Mouse (Mus musculus) hindbrain, embryonic 14.5 days (tissue): ENCODE results near the gene Pex10. TPM values are rescaled to one million over a fixed set of nuclear protein-coding genes. Genes with fewer than 3 reads are reported as not detected.
"Not testable (repeated sequence)": the region's sequence is repeated elsewhere in the genome, so short reads cannot be mapped to it uniquely, and the experiment has no call there.

Experiments used
- ATAC-seq: fragments of 200-750 bp; cut with Nextera tagmentation; 2 replicates; pipeline ENCODE4 v1.8.0; 2017; ENCODE audit warnings: moderate number of reproducible peaks, mild to moderate bottlenecking, moderate TSS enrichment, moderate library complexity; ENCODE audit not compliant: low FRiP score
- DNase-seq: peaks from one replicate; pipeline ENCODE4 v3.0.0-alpha.2; 2015; ENCODE audit warnings: low spot score
- H3K27ac ChIP-seq: fragments of 300-500 bp; sonication (generic); 2 replicates; pipeline ENCODE4 v1.5.1; 2014; ENCODE audit warnings: mild to moderate bottlenecking, moderate library complexity
- H3K27me3 ChIP-seq: fragments of 300-500 bp; sonication (generic); 2 replicates; pipeline ENCODE4 v1.6.1; 2014; ENCODE audit warnings: mild to moderate bottlenecking, low read length, mixed read lengths; ENCODE audit not compliant: control insufficient read depth, insufficient read depth
- H3K36me3 ChIP-seq: fragments of 300-500 bp; sonication (generic); replicated peaks from 2 replicates; pipeline ENCODE4 v1.6.1; 2014; ENCODE audit not compliant: control insufficient read depth, insufficient read depth
- H3K4me1 ChIP-seq: fragments of 300-500 bp; sonication (generic); replicated peaks from 2 replicates; pipeline ENCODE4 v1.6.1; 2014; ENCODE audit warnings: antibody characterized with exemption, low read length, mixed read lengths; ENCODE audit not compliant: control insufficient read depth, insufficient read depth
- H3K4me2 ChIP-seq: fragments of 300-500 bp; sonication (generic); replicated peaks from 2 replicates; pipeline ENCODE4 v1.6.1; 2014; ENCODE audit warnings: mild to moderate bottlenecking, moderate library complexity
- H3K4me3 ChIP-seq: fragments of 300-500 bp; sonication (generic); replicated peaks from 2 replicates; pipeline ENCODE4 v1.5.1; 2014; ENCODE audit warnings: mild to moderate bottlenecking, low read length
- H3K9ac ChIP-seq: fragments of 300-500 bp; sonication (generic); 2 replicates; pipeline ENCODE4 v1.6.1; 2014
- H3K9me3 ChIP-seq: fragments of 300-500 bp; sonication (generic); 2 replicates; pipeline ENCODE4 v1.6.1; 2016; ENCODE audit warnings: low read length; ENCODE audit not compliant: control insufficient read depth
- WGBS: fragments of 180-500 bp; shearing (Covaris S2); extraction: QIAGEN DNeasy Blood & Tissue Kit; methylation state at CpG from one replicate; pipeline ENCODE4 v1.1.7; 2014; 5-methylcytosine and 5-hydroxymethylcytosine counted together
- polyA plus RNA-seq: library from polyadenylated mRNA; unstranded; fragments of >200 nt; fragmentation: Nextera tagmentation; extraction: Ambion mirVana; gene quantifications from 2 replicates; pipeline ENCODE4 v1.2.1, GENCODE M21; 2014

The Pex10 gene
- polyA plus RNA-seq, 1 experiment from 2014 or later = 5.4 TPM

- Histone ChIP-seq H3K36me3 (peaks cover 77% of the 10 kb centered on the region), H3K4me3 (no peak overlapping the region), H3K27me3 (no peaks in the 10 kb centered on the region), H3K4me2 (no peak overlapping the region), H3K27ac (no peak overlapping the region), H3K4me1 (peaks cover 5% of the 10 kb centered on the region; the same call in 1 of the 2 replicates), H3K9me3 (no peaks in the 10 kb centered on the region), H3K9ac (no peak overlapping the region)
- DNase-seq (no peak), ATAC-seq (no peak)
- 95% methylated on average over 5 of the region's 5 CpGs for WGBS
Measured at GRCm38 (mm10) chr4:155070921-155071320, 4.1 kb downstream of the Pex10 start.

GRCm38 (mm10) chr4:155074418-155074817, 7.6 kb downstream of the Pex10 start:
- peaks cover 96% of the 10 kb centered on the region for H3K36me3 ChIP-seq
- no peak overlapping the region for H3K4me3 ChIP-seq
- no peak for ATAC-seq
- 74% methylated on average over 9 of the region's 9 CpGs for WGBS
- H3K9me3 ChIP-seq = no peaks in the 10 kb centered on the region
- no peak for DNase-seq
- H3K27ac ChIP-seq = no peak overlapping the region
- H3K9ac ChIP-seq = no peak overlapping the region
- no peaks in the 10 kb centered on the region for H3K4me1 ChIP-seq
- H3K27me3 ChIP-seq = no peaks in the 10 kb centered on the region
- no peak overlapping the region for H3K4me2 ChIP-seq

- Histone ChIP-seq H3K4me2 (no peak overlapping the region), H3K27ac (no peak overlapping the region), H3K36me3 (peaks cover 96% of the 10 kb centered on the region), H3K9me3 (no peaks in the 10 kb centered on the region), H3K4me3 (no peak overlapping the region), H3K9ac (no peak overlapping the region), H3K4me1 (no peaks in the 10 kb centered on the region), H3K27me3 (no peaks in the 10 kb centered on the region)
- no peak for DNase-seq
- no peak for ATAC-seq
- WGBS = 88% methylated on average over 9 of the region's 9 CpGs
Measured at GRCm38 (mm10) chr4:155075137-155075536, 8.3 kb downstream of the Pex10 start.

GRCm38 (mm10) chr4:155075813-155076212, 9.0 kb downstream of the Pex10 start:
- WGBS = 94% methylated on average over 2 of the region's 2 CpGs
- ATAC-seq (no peak), DNase-seq (no peak)
- Histone ChIP-seq H3K27ac (no peak overlapping the region), H3K4me1 (no peaks in the 10 kb centered on the region), H3K36me3 (peaks cover 96% of the 10 kb centered on the region), H3K27me3 (no peaks in the 10 kb centered on the region), H3K4me3 (no peak overlapping the region), H3K9me3 (no peaks in the 10 kb centered on the region), H3K4me2 (no peak overlapping the region), H3K9ac (no peak overlapping the region)

GRCm38 (mm10) chr4:155076677-155077076, 9.9 kb downstream of the Pex10 start:
- Histone ChIP-seq H3K36me3 (peaks cover 94% of the 10 kb centered on the region), H3K4me3 (no peak overlapping the region), H3K4me2 (no peak overlapping the region), H3K27ac (no peak overlapping the region), H3K4me1 (no peaks in the 10 kb centered on the region), H3K9me3 (no peaks in the 10 kb centered on the region), H3K27me3 (no peaks in the 10 kb centered on the region), H3K9ac (no peak overlapping the region)
- 92% methylated on average over 9 of the region's 9 CpGs for WGBS
- DNase-seq (no peak), ATAC-seq (no peak)

GRCm38 (mm10) chr4:155078808-155079207, 12.0 kb downstream of the Pex10 start:
- not testable (repeated sequence) for ATAC-seq, H3K27me3 ChIP-seq, DNase-seq, H3K4me1 ChIP-seq, H3K4me2 ChIP-seq, H3K9ac ChIP-seq, H3K27ac ChIP-seq, H3K4me3 ChIP-seq, H3K9me3 ChIP-seq
- H3K36me3 ChIP-seq = peaks cover 90% of the 10 kb centered on the region
- 89% methylated on average over 10 of the region's 10 CpGs for WGBS

- no peak for ATAC-seq
- Histone ChIP-seq H3K4me2 (no peak overlapping the region), H3K4me1 (peaks cover 5% of the 10 kb centered on the region; the same call in 1 of the 2 replicates), H3K27me3 (no peaks in the 10 kb centered on the region), H3K36me3 (peaks cover 81% of the 10 kb centered on the region), H3K9ac (no peak overlapping the region), H3K9me3 (no peaks in the 10 kb centered on the region), H3K4me3 (no peak overlapping the region), H3K27ac (no peak overlapping the region)
- WGBS = 96% methylated on average over 6 of the region's 6 CpGs
- DNase-seq = no peak
Measured at GRCm38 (mm10) chr4:155079666-155080065, 12.8 kb downstream of the Pex10 start.

- ATAC-seq (no peak), DNase-seq (no peak)
- H3K4me3 ChIP-seq = no peak overlapping the region
- no peaks in the 10 kb centered on the region for H3K9me3 ChIP-seq
- no peaks in the 10 kb centered on the region for H3K27me3 ChIP-seq
- no peak overlapping the region for H3K9ac ChIP-seq
- H3K27ac ChIP-seq = no peak overlapping the region
- no peak overlapping the region for H3K4me2 ChIP-seq
- H3K36me3 ChIP-seq = peaks cover 44% of the 10 kb centered on the region
- peaks cover 21% of the 10 kb centered on the region for H3K4me1 ChIP-seq
- WGBS = 93% methylated on average over 4 of the region's 4 CpGs
Measured at GRCm38 (mm10) chr4:155083553-155083952, 16.7 kb downstream of the Pex10 start.

GRCm38 (mm10) chr4:155084351-155084750, 17.5 kb downstream of the Pex10 start:
- H3K9ac ChIP-seq = 0 out of 2 replicates have a peak overlapping the region, but pooled peaks have one; percentile 80
- H3K27ac ChIP-seq = no peak overlapping the region
- H3K4me2 ChIP-seq = peak overlapping the region; percentile 96; the same call in 1 of the 2 replicates
- no peak overlapping the region for H3K4me3 ChIP-seq
- H3K9me3 ChIP-seq = no peaks in the 10 kb centered on the region
- 91% methylated on average over 7 of the region's 7 CpGs for WGBS
- DNase-seq (no peak), ATAC-seq (no peak)
- peaks cover 42% of the 10 kb centered on the region for H3K36me3 ChIP-seq
- peaks cover 21% of the 10 kb centered on the region for H3K4me1 ChIP-seq
- H3K27me3 ChIP-seq = no peaks in the 10 kb centered on the region
